Mouse (Mus musculus): Measurements from ENCODE around the gene Esp22.
"Not testable (repeated sequence)": the region's sequence is repeated elsewhere in the genome, so short reads cannot be mapped to it uniquely, and the experiment has no call there.

Gene Esp22

DNA sequence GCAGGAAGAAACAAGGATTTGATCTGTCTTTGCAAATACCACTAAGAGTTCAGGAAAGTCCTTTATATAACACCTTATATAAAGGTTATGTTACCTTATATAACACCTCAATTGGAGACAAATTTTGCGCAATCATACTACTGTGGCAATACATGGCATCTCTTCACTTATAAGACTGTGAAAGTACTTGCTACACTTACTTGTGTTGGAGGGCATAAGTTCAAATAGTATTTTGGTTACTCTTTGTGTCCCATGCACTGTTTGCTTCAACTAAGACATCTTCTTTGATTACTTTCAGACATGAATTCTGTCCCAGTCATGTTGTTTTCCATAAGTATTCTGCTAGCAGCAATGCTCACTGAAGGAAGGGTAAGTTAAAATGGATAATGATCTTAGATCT is at the start of gene Esp22:
Gene Esp22 (plus strand): TSS at position 301 of the 400 bp plus-strand sequence.
- DNase-seq (ENCODE audit: low read depth, low spot score) = no peak

DNA sequence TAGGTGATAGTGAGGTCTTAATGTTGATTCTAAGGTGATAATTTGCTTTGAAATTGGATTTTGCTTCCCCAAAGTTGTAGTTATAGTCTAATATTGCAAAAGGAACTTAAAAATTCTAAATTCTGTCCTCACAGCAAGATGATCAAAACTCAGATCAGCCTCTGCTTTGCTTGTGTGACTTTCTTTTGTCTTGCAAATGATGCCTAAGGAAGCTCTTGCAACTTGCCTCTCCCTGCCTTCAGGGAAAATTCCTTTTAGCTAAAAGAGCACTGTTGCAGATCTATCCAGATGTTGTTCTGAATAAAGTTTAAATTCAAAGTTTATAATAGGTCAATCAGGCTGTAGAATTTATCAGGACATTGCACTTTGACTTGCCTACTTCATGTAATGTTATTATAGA is 31.5 kb upstream of the Esp22 start:
- DNase-seq (ENCODE audit: low read depth, low spot score) = no peak

DNA sequence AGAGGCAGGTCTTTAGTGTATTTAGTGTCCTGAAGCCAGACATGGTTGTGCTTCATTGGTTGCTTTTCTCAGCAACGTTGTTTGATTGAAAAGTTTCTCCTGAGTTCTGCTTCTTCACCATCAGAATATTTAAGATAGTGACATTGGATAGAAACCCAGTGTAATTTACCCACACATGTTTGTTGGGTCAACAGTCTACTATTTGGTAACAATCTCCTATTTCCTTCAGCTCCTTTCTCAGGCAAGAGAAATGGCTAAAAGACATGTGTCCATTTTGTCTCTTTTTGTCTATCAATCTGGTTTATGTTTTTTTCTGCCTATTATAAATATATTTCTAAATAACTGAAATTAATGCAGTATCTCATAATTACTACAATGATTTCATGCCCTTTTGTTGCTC is 18.2 kb upstream of the Esp22 start, which contains the start of gene Esp23:
Gene Esp23 (minus strand): TSS at position 101 of the 400 bp plus-strand sequence.
- no peak for DNase-seq (ENCODE audit: low read depth, low spot score)

DNA sequence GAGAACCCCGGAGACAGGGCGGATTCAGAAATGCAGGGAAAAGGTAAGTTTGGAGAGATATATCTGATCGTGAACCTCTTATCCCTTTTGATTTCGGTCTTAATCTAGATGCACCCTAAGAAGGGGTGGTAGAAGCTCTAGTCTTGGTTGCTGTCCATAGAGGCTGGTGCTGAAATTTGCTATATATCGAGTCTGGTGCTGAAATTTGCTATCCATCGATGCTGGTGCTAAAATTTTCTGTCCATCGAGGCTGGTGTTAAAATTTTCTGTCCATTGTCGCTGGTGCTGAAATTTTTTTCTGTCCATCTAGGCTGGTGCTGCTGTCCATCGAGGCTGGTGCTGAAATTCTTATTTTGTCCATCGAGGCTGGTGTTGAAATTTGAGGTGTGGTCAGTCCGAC is 12.0 kb downstream of the Esp22 start:
- DNase-seq (ENCODE audit: low read depth, low spot score) = not testable (repeated sequence)

DNA sequence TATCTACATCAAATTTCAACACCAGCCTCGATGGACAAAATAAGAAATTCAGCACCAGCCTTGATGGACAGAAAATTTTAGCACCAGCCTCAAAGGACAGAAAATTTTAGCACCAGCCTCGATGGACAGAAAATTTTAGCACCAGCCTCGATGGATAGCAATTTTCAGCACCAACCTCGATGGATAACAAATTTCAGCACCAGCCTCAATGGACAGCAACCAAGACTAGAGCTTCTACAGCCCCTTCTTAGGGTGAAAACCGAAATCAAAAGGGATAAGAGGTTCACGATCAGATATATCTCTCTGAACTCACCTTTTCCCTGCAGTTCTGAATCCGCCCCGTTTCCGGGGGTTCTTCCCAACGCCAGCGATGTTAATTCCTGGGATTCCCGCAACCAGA is 34.0 kb downstream of the Esp22 start:
- not testable (repeated sequence) for DNase-seq (ENCODE audit: low read depth, low spot score)

Data from retina, postnatal 7 days (tissue).